Mouse (Mus musculus) CH12F3 (cell line): ENCODE data around the gene Ddc.

Experiments
- in situ Hi-C: fragments of 300-500 bp; cut with MboI; formaldehyde crosslinking; loops from 2 replicates; pipeline ENCODE4 v1.14.3; 2020; ENCODE audit warnings: low sequenced_read_pairs

The Ddc gene

DNA sequence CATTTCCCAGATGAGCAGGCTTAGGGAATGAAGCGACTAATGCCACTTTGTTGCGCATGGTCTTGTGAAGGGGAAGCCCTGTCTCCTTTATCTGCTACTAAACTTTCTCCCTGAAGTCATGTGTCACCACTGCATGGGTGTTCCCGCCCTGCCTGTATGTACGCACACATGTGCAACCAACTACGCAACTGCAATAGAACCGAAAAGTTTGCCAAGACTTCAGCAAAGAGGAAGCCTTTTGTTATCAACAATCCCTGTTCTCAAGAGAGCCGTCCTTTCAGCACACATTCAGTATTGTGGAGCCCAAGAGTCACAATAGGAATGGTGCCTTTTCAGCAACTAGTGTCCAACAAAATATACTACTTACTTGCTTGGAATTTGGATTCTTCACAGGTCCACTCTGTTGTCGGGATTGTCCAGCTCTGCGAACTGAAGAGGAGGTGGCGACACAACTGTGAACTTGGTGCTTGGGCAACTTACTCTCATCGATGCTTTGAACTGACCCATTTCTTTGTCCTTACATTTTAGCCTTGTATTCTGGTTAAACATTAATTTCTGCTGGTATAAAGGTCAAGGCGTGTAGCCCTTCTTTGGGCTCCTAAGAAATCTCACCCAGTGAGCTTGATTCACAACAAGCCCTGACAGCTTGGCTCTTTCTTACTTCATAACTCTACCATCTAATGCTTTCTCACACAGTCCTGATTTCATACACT is at the start of gene Ddc:
TSS of gene Ddc (minus strand) at position 500 of the 713 bp plus-strand sequence.
- in situ Hi-C loops, result no loop called here

DNA sequence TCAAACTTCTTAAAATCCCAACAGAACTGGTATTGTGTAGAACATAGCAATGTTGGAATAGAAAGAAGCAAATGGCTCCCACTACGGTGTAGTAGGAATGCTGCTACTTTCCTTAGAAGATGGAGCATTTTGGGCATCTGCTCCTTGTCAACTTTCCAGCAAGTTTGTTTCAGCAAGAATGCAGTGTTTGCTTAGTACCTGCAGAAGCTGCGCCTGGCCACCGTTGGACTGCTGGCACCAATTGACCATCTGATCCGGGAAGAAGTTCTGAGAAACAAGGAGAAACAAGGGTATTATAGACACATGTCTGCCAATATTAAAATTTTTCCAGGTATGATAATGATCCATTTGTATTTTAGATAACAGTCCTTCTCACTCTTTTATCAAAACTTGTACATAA is 47.8 kb upstream of the Ddc start:
- in situ Hi-C loops, result no loop called here

DNA sequence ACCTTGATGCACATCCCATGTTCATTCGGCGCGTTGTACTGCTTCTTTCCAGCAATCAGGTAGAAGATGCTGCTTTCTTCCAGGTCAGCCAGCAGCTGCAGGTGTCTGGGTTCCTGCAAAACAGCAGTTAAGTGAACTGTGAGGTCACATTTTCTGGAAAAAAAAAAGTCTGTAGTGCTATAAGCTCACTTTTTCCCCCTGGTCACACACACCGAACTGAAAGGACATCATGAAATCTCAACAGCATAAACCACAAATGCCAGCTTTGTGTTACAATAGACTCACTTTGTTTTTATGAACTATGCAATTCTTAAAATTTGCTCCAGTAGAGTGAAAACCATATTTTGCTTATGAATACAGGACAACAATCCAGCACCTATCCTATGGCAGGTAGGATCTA is 46.9 kb upstream of the Ddc start:
- in situ Hi-C loops, result no loop called here

DNA sequence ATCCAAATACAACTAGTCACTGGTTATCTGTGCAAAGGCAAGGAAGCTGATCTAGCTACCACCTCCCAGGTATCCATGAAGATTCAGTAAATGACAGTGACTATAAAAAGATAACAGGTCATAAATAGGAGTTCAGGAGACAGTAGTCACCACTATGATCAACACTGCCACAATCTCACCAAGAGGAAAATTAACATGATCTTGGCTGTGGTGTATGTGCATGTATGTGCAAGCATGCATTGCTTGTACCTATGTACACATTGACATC is 46.1 kb upstream of the Ddc start:
- in situ Hi-C loops, result no loop called here

DNA sequence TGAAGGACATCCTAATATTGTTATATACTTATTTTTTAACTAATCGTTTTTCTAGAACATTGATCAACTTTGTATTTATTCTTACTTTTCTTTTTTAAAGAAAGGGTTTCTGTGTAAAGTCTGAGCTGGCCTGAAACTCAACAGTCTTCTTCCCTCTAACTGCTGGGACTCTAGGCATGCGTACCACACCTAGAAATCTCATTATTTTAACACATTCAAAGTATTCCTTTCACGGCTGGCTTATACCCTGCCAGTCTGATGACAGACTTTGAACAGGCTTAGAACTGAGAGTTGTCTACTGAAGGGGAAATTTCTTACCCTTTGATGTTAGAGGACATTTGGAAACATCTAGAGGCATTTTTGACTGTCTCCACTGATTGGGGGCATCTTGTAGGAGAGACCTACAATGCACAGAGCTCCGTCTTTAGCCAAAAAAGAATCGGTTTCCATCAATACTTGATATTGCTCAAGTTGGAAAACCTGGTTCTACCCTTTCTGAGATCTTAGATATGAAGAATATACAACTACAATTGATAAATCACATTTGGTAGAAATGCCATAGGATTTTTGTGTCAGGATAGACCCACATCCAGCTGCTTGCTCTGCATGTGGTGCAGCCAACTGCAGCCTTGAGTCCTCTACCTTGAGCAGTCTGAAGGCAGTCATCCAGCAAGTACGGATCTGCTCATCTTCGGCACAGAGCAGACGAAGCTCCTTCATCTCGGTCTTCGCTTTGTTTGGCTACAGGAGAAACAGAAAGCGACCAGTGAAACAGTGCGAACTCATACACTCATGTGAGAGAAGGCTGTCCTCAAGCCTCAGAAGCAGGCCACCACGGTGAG is 45.5 kb upstream of the Ddc start:
- in situ Hi-C loops, result no loop called here

GRCm38 (mm10) chr11:11942320-11943217 is 44.6 kb upstream of the Ddc start:
- in situ Hi-C loops, result no loop called here

DNA sequence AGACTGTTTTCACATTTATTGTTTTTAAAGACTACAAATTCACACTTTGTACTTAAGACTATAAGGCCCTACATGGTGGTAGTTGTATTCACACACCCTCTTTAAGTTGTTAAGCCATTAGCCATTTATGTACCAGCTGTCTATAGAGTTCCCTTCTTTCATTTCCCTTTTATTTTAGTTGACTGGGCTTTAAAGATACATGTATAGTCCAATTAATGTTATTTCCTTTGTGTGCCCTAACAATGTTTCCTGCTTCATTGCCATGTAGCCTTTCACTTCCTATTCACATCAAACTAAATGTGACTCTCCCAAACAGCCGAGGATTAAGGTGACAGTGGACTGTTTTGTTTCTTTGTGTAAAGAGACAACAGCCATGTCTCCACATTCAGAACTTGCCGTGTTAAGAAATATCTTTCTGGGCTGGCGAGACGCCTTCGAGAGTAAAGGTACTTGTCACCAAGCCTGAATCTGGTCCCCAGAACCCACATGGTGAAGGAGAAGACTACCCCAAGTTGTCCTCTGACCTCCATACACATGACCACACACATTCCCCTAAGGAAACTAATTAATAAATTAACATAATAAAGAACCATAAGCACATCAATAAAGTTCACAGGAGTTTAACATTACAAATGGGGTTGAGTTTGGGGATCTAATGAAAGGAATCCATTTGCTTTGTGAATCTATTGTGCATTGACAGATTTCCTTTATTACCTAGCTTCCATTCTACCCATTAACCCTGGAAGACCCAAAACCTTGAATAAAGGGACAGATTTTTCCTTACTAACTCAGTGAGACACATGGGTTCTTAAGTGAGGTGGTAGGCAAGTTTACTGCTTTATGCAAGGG is 43.1 kb upstream of the Ddc start:
- in situ Hi-C loops, result no loop called here

- in situ Hi-C loops, result no loop called here
Observed at GRCm38 (mm10) chr11:11939611-11940010, 41.7 kb upstream of the Ddc start.

GRCm38 (mm10) chr11:11938591-11938990 is 40.6 kb upstream of the Ddc start:
- in situ Hi-C loops, result no loop called here

- in situ Hi-C loops, result no loop called here
Observed at GRCm38 (mm10) chr11:11937340-11938030, 39.5 kb upstream of the Ddc start.

DNA sequence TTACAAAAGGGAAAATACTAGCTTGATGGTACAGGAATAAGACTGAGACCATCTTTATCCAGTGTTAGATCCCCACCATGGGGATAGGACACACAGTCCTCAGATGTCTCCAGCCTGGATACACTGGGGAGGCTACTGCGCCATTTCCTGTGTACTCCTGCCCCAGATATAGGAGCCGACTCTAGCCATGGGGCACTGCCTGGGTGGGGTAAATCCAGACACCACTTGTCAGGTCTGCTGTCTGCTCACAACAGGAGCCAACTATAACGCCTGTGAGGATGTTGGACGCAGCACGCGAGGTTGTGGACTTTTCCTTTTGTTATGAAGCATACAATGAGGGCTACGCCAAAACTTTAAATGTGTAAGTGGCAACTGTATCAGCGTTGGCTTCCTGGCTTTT is 36.9 kb upstream of the Ddc start:
- in situ Hi-C loops, result no loop called here

GRCm38 (mm10) chr11:11932102-11932789 is 34.3 kb upstream of the Ddc start:
- in situ Hi-C loops, result no loop called here

- in situ Hi-C loops, result no loop called here
Observed at GRCm38 (mm10) chr11:11931688-11932087, 33.7 kb upstream of the Ddc start.

DNA sequence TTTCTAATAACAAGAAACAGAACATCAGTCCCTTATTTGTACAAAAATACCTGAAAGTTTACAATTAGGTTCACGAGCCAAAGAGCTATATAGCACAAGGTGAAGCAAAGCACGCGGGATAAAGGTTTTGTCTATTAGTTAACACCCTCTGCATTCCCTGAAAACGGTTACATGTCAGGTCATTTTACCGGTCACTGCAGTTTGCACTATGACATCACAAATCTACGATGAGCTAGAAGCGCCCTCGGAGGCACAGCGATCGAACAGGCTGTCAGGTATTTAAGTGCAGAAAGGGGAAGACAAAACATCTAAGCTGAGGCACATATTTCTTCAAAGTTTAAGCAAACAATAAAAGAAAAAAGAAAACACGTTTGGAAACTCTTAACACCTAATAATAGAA is 32.6 kb upstream of the Ddc start:
- in situ Hi-C loops, result no loop called here

GRCm38 (mm10) chr11:11929059-11929458 is 31.1 kb upstream of the Ddc start:
- in situ Hi-C loops, result no loop called here

- in situ Hi-C loops, result no loop called here
Observed at GRCm38 (mm10) chr11:11928586-11928985, 30.6 kb upstream of the Ddc start.

DNA sequence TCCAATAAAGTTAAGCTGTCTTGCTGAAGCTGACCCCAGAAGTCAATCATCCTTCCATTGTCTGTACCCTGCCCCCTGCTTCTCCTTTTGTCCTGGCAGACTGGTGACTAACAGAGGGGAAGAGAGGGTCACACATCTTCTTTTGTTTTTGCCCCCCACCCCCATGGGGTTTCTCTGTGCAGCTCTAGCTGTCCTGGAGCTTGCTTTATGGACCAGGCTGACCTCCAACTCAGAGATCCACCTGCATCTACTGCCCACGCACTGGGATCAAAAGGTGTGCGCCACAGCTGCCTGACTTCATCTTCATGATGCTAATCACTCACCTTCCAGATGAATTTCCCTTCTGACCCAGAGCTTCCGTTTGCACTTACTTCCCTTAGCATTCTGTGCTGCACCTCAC is 26.0 kb upstream of the Ddc start:
- in situ Hi-C loops, result no loop called here

DNA sequence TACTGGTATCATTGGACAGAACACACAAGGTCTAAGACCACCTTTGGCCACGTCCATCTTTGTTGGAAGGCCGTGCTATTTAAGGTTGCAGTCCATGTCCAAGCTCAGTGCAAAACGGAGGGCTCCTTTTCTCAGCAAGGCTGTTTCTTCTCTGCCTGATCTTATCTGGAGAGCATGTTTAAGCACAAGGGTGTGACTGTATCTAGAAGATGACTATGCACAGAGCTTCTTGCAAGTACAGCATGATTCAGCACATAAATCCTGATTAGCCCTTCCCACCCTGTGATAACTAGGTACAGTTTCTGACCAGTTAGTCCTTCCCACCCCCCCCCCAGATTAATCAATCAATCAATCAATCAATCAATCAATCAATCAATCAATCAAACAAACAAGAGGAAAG is 25.4 kb upstream of the Ddc start:
- in situ Hi-C loops, result no loop called here

DNA sequence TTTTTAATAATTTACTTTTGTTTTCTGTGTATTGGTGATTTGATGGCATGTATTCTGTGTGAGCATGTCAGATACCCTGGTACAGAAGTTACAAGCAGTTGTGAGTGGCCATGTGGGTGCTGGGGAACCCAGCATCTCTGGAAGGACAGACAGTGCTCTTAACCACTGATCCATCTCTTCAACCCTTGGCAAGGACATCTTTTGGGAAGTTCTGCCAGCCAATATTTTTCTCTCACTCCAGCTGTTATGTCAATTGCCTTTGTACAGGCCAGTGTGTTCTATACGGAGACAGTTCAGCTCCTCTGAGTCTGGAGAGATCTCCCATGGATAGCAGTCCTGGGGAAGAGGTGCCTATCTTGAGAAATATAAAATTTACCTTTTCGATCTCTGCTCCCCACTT is 24.2 kb upstream of the Ddc start:
- in situ Hi-C loops, result no loop called here
